Mouse (Mus musculus) gastrocnemius, adult 2 months (tissue): Measurements from ENCODE around the gene Lpar5. TPM values are rescaled to one million over a fixed set of nuclear protein-coding genes. Genes with fewer than 3 reads are reported as not detected.
A peak's percentile ranks its signal among the peaks of the same experiment; 100 is the strongest.

ENCODE experiments used
- DNase-seq: peaks from one replicate; pipeline ENCODE4 v3.0.0; 2022
- H3K27ac ChIP-seq: fragments of 200-600 bp; 2 replicates; pipeline ENCODE4 v1.8.1; 2022; ENCODE audit warnings: mild to moderate bottlenecking
- H3K4me3 ChIP-seq: fragments of 200-600 bp; 2 replicates; pipeline ENCODE4 v1.8.1; 2022; ENCODE audit warnings: mild to moderate bottlenecking, moderate library complexity
- CTCF ChIP-seq: fragments of 200-600 bp; IDR thresholded peaks from 2 replicates; pipeline ENCODE4 v1.8.1; 2022; ENCODE audit warnings: antibody characterized with exemption, mild to moderate bottlenecking, moderate library complexity
- intact Hi-C: fragments of 180-260 bp; cut with DNase I; formaldehyde crosslinking; loops from one replicate; pipeline ENCODE4 v1.15.1; 2025
- microRNA-seq: library from miRNA; unstranded; fragments of <30 nt; microRNA quantifications from one replicate; pipeline ENCODE4 v1.2.0, GENCODE M21; 2021
- total RNA-seq, 2 experiments: library from RNA; stranded (reverse); gene quantifications; 2 replicates each; pipeline ENCODE4 v1.2.3; 2021

The Lpar5 gene
- total RNA-seq, 2 experiments from 2014 or later = not detected

GRCm38 (mm10) chr6:125101444-125101843 lies 33.7 kb downstream of the Lpar5 start:
- intact Hi-C loops = loop anchor here (5.0 kb wide), 1 partner anchor 76 kb away; no protein-coding TSS in a partner anchor
- no peak for DNase-seq
- TF ChIP-seq CTCF = no peak

GRCm38 (mm10) chr6:125104223-125104622 lies 36.5 kb downstream of the Lpar5 start:
- no peak for DNase-seq
- intact Hi-C loops = loop anchor here (5.0 kb wide), 1 partner anchor 73 kb away; no protein-coding TSS in a partner anchor
- H3K27ac ChIP-seq = no peak overlapping the region
- no peak overlapping the region for H3K4me3 ChIP-seq
- no peak for TF ChIP-seq CTCF

More at GRCm38 (mm10) chr6:125101444-125101843, 33.7 kb downstream of the Lpar5 start:
- H3K4me3 ChIP-seq = no peak overlapping the region
- no peak overlapping the region for H3K27ac ChIP-seq

GRCm38 (mm10) chr6:125107705-125108104 lies 40.0 kb downstream of the Lpar5 start:
- intact Hi-C loops = no loop called here
- H3K4me3 ChIP-seq = no peak overlapping the region
- peak; percentile 34 for TF ChIP-seq CTCF

GRCm38 (mm10) chr6:125109371-125109770 lies 41.7 kb downstream of the Lpar5 start:
- no peak for TF ChIP-seq CTCF
- Histone ChIP-seq H3K27ac (no peak overlapping the region), H3K4me3 (no peak overlapping the region)
- no peak for DNase-seq
- intact Hi-C loops = no loop called here

More at GRCm38 (mm10) chr6:125107705-125108104, 40.0 kb downstream of the Lpar5 start:
- H3K27ac ChIP-seq = no peak overlapping the region
- no peak for DNase-seq

- TF ChIP-seq CTCF = peak; percentile 48
- H3K27ac ChIP-seq = no peak overlapping the region
- no peak overlapping the region for H3K4me3 ChIP-seq
- intact Hi-C loops = no loop called here
- peak; percentile 41 for DNase-seq
Measured at GRCm38 (mm10) chr6:125110927-125111326, 43.2 kb downstream of the Lpar5 start.

- intact Hi-C loops = no loop called here
- Histone ChIP-seq H3K27ac (no peak overlapping the region), H3K4me3 (no peak overlapping the region)
- TF ChIP-seq CTCF = no peak
- no peak for DNase-seq
Measured at GRCm38 (mm10) chr6:125112553-125112952, 44.8 kb downstream of the Lpar5 start.

DNA sequence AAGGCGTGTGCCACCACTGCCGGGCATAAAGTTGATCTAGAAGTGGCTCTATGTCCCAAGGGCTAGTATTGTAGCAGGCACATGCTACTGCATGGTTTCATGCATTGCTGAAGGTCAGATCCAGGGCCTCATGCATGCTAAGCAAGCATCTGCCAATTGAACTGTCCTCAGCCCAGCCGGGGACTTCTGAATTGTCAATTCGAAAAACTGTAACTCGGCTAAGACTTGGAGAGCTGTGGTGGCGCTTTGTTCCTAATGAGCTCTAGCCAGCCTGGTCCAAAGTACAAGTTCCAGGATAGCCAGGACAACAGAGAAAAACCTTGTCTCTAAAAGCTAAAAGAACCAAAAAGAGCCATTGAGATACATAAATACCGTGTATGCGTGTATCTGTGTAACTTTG lies 51.7 kb downstream of the Lpar5 start:
- no peak for TF ChIP-seq CTCF
- Histone ChIP-seq H3K4me3 (no peak overlapping the region), H3K27ac (no peak overlapping the region)
- intact Hi-C loops = no loop called here
- no peak for DNase-seq

DNA sequence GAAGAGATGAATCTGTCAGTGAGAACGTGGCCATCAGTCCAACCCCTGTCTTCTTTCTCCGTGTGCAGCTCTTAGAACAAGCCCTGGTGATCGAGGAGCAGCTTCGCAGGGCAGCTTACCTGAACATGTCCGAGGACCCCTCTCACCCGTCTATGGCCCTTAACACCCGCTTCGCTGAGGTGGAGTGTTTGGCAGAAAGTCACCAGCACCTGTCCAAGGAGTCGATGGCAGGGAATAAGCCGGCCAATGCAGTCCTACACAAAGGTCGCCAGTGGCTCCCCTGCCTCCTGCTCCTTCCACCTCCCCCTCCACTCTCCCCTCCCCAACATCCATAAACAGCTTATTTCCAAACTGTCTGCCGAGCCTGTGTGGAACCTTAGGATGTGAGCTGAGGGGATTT lies 61.0 kb downstream of the Lpar5 start:
- no peak for TF ChIP-seq CTCF
- H3K27ac ChIP-seq = no peak overlapping the region
- H3K4me3 ChIP-seq = no peak overlapping the region
- no peak for DNase-seq
- intact Hi-C loops = no loop called here

- no peak for TF ChIP-seq CTCF
- no peak for DNase-seq
- Histone ChIP-seq H3K27ac (no peak overlapping the region), H3K4me3 (no peak overlapping the region)
- intact Hi-C loops = loop anchor here (5.0 to 10.0 kb wide), 2 partner anchors 33 to 145 kb away; partner anchors contain the start of gene Chd4
Measured at GRCm38 (mm10) chr6:125129710-125130402, 62.1 kb downstream of the Lpar5 start.

- Histone ChIP-seq H3K27ac (peak within 1 kb of the TSS; percentile 94), H3K4me3 (peak within 1 kb of the TSS; percentile 89)
- intact Hi-C loops = loop anchor here (5.0 to 10.0 kb wide), 2 partner anchors 34 to 143 kb away; partner anchors contain the start of gene Chd4
- TF ChIP-seq CTCF = no peak
- peak; percentile 92 for DNase-seq
Measured at GRCm38 (mm10) chr6:125131302-125132156, 63.8 kb downstream of the Lpar5 start, which contains the start of gene Nop2. TSS of gene Nop2 (plus strand) at chr6:125131909.

Small RNAs within 50 kb of the gene (microRNA-seq; reads per million reads assigned to microRNA genes)
- not detected for gene Mir7045

Other genes with a start within 250 kb of the Lpar5 start
- gene Usp5, start 238.4 kb upstream of the Lpar5 start, total RNA-seq = 10 to 100 TPM; 43.4 to 50.1 TPM
- gene Cdca3, start 238.4 kb upstream of the Lpar5 start, total RNA-seq = under 1 TPM; 0.26 to 0.31 TPM
- 1 to 10 TPM in 1 of 2 experiments, under 1 TPM in 1; 0.75 to 1.4 TPM for gene Gnb3, start 227.6 kb upstream of the Lpar5 start, total RNA-seq
- 1 to 10 TPM; 4.1 to 7.1 TPM for gene P3h3, start 210.2 kb upstream of the Lpar5 start, total RNA-seq
- not detected for gene Gpr162, start 203.9 kb upstream of the Lpar5 start, total RNA-seq
- not detected for gene Cd4, start 179.7 kb upstream of the Lpar5 start, total RNA-seq
- gene Lag3, start 156.2 kb upstream of the Lpar5 start, total RNA-seq = under 1 TPM; 0.11 to 0.13 TPM
- 10 to 100 TPM; 65.5 to 99.4 TPM for gene Ptms, start 147.8 kb upstream of the Lpar5 start, total RNA-seq
- 100 to 1,000 TPM; 202 to 204 TPM for gene Mlf2, start 136.5 kb upstream of the Lpar5 start, total RNA-seq
- gene Cops7a, start 102.4 kb upstream of the Lpar5 start, total RNA-seq = 100 to 1,000 TPM; 108 to 115 TPM
- under 1 TPM; 0.22 to 0.41 TPM for gene Pianp, start 71.2 kb upstream of the Lpar5 start, total RNA-seq
- 10 to 100 TPM; 24.4 to 28.0 TPM for gene Zfp384, start 58.8 kb upstream of the Lpar5 start, total RNA-seq
- 10 to 100 TPM; 26.8 to 28.3 TPM for gene Ing4, start 28.2 kb upstream of the Lpar5 start, total RNA-seq
- 1 to 10 TPM; 2.4 to 4.5 TPM for gene Acrbp, start 18.2 kb upstream of the Lpar5 start, total RNA-seq
- gene Chd4, start 28.1 kb downstream of the Lpar5 start, total RNA-seq = 10 to 100 TPM; 68.8 to 71.2 TPM
- gene Nop2, start 64.0 kb downstream of the Lpar5 start, total RNA-seq = 10 to 100 TPM; 17.9 to 18.1 TPM
- gene Iffo1, start 77.3 kb downstream of the Lpar5 start, total RNA-seq = 1 to 10 TPM; 7.8 to 9.4 TPM
- over 10,000 TPM in 1 of 2 experiments, 1,000 to 10,000 TPM in 1; 9,742 to 11,894 TPM for gene Gapdh, start 98.5 kb downstream of the Lpar5 start, total RNA-seq
- 1 to 10 TPM; 6.5 to 9.8 TPM for gene Ncapd2, start 123.8 kb downstream of the Lpar5 start, total RNA-seq
- 100 to 1,000 TPM; 214 to 262 TPM for gene Mrpl51, start 123.9 kb downstream of the Lpar5 start, total RNA-seq
- 10 to 100 TPM; 14.3 to 16.0 TPM for gene Vamp1, start 147.6 kb downstream of the Lpar5 start, total RNA-seq
- 1 to 10 TPM; 2.4 to 2.6 TPM for gene Tapbpl, start 163.9 kb downstream of the Lpar5 start, total RNA-seq
- gene Cd27, start 169.1 kb downstream of the Lpar5 start, total RNA-seq = under 1 TPM; 0.31 to 0.64 TPM
- not detected for gene Tuba3a, start 218.1 kb downstream of the Lpar5 start, total RNA-seq
- gene Ltbr, start 246.0 kb downstream of the Lpar5 start, total RNA-seq = 10 to 100 TPM; 20.3 to 21.2 TPM